Mouse (Mus musculus): Measurements from ENCODE around the gene Ndufa13. TPM values are rescaled to one million over a fixed set of nuclear protein-coding genes. Genes with fewer than 3 reads are reported as not detected.
"Not testable (repeated sequence)": the region's sequence is repeated elsewhere in the genome, so short reads cannot be mapped to it uniquely, and the experiment has no call there.

Ndufa13 gene
- 233 and 243 TPM in 2 replicates for polyA plus RNA-seq (2015; fragmentation: Nextera tagmentation; extraction: Ambion mirVana)

DNA sequence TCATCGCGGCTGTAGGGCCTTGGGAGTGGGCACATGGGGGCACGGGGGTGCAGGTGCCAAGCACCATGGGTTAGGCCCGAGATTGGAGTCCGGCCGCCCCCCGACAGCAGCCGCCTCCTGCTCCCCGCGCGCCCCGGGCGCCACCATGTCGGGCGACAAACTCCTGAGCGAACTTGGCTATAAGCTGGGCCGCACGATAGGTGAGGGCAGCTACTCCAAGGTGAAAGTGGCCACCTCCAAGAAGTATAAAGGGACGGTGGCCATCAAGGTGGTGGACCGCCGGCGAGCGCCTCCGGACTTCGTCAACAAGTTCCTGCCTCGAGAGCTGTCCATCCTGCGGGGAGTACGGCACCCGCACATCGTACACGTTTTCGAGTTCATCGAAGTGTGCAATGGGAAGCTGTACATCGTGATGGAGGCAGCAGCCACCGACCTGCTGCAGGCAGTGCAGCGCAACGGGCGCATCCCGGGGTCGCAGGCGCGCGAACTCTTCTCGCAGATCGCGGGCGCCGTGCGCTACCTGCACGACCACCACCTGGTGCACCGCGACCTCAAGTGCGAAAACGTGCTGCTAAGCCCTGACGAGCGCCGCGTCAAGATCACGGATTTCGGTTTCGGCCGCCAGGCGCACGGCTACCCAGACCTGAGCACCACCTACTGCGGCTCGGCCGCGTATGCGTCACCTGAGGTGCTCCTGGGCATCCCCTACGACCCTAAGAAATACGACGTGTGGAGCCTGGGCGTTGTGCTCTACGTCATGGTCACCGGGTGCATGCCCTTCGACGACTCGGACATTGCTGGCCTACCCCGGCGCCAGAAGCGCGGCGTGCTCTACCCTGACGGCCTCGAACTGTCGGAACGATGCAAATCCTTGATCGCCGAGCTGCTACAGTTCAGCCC is at the start of gene Ndufa13, which contains the start of the genes Tssk6 and Yjefn3:
Gene Ndufa13, minus strand, starts transcription at position 396 of the 900 bp plus-strand sequence.
Gene Tssk6, plus strand, starts transcription at position 22 of the 900 bp plus-strand sequence.
Gene Yjefn3, minus strand, starts transcription at position 550 of the 900 bp plus-strand sequence.
- 3% methylated on average over 89 of the region's 89 CpGs for WGBS
- Histone ChIP-seq H3K4me3 (ENCODE audit: low read length) (peak within 1 kb of the TSS; percentile 80), H3K9me3 (ENCODE audit: control insufficient read depth, low read length) (no peaks in the 10 kb centered on the region), H3K9ac (ENCODE audit: low read depth, low read length) (peak within 1 kb of the TSS; percentile 87), H3K36me3 (ENCODE audit: control insufficient read depth, insufficient read depth, low read length) (no peaks in the 10 kb centered on the region), H3K27me3 (replicated peaks; ENCODE audit: control insufficient read depth, insufficient read depth, low read length) (no peaks in the 10 kb centered on the region), H3K4me1 (ENCODE audit: control insufficient read depth, insufficient read depth, low read length) (peaks cover 39% of the 10 kb centered on the region), H3K27ac (ENCODE audit: low read length) (peak within 1 kb of the TSS; percentile 95), H3K4me2 (ENCODE audit: low read depth, low read length) (peak within 1 kb of the TSS; percentile 98)
- peak; percentile 52 for ATAC-seq

DNA sequence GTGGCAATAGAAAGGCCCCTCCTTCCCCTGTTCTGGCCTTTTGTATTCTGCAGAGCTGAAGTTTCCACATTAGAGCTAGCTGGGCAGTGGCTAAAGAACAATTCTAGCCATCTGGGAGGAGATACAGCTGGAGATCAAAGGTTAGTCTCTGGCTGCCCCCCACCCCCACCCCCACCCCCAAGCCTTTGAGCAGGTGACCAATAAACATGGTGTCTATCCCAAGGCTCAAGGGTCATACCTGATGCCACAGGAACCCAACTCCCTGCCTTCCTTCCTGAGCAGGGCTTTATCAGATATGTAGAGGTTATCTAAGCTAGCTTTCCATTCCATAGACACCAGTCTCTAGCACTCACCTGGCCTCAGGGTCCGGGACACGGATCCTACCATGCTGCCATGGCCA is 47.9 kb upstream of the Ndufa13 start:
- Histone ChIP-seq H3K36me3 (ENCODE audit: control insufficient read depth, insufficient read depth, low read length) (no peaks in the 10 kb centered on the region), H3K4me2 (ENCODE audit: low read depth, low read length) (no peak overlapping the region), H3K27ac (ENCODE audit: low read length) (peak overlapping the region; percentile 54), H3K9me3 (ENCODE audit: control insufficient read depth, low read length) (no peaks in the 10 kb centered on the region), H3K4me1 (ENCODE audit: control insufficient read depth, insufficient read depth, low read length) (peaks cover 4% of the 10 kb centered on the region; the same call in 1 of the 2 replicates), H3K4me3 (ENCODE audit: low read length) (no peak overlapping the region), H3K9ac (ENCODE audit: low read depth, low read length) (no peak overlapping the region), H3K27me3 (replicated peaks; ENCODE audit: control insufficient read depth, insufficient read depth, low read length) (no peaks in the 10 kb centered on the region)
- 83% methylated on average over 2 of the region's 2 CpGs for WGBS
- ATAC-seq: peak; percentile 81

DNA sequence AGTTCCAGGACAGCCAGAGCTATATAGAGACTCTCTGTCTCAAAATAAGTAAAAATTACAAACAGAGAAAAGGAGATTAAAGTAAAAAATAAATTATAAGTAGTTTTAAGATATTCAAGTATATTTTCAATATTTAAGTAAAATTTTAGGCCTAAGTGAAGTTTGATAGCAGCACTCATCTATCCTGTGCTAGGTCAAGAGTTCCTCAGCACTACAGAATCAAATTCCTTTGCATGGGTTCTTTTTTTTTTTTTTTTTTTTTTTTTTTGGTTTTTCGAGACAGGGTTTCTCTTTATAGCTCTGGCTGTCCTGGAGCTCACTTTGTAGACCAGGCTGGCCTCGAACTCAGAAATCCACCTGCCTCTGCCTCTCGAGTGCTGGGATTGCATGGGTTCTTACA is 40.1 kb upstream of the Ndufa13 start:
- H3K9ac ChIP-seq (ENCODE audit: low read depth, low read length); H3K27me3 ChIP-seq (replicated peaks; ENCODE audit: control insufficient read depth, insufficient read depth, low read length); ATAC-seq; H3K9me3 ChIP-seq (ENCODE audit: control insufficient read depth, low read length); H3K27ac ChIP-seq (ENCODE audit: low read length); H3K4me3 ChIP-seq (ENCODE audit: low read length); H3K4me2 ChIP-seq (ENCODE audit: low read depth, low read length); H3K36me3 ChIP-seq (ENCODE audit: control insufficient read depth, insufficient read depth, low read length): not testable (repeated sequence)
- 88% methylated on average over 2 of the region's 3 CpGs for WGBS
- H3K4me1 ChIP-seq (ENCODE audit: control insufficient read depth, insufficient read depth, low read length): peaks cover 26% of the 10 kb centered on the region

DNA sequence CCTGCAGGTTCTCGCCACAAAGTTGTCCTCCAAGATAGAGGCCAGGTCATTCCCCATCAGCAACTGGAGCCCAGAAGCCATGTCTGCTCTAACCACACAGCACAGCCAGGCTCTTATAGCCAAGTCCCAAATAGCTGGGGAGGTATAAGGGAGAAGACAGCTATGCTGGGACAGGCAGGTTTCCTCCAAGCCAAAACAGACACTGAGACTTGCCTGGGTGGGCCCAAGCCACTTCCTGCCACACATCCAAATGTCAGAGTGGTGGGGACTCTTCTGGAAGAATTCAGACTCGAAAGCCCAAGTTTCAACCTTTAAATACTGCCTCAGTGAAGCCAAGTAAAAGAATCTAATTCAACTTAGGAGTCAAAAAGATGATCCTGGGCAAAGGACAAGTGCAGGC is 38.0 kb upstream of the Ndufa13 start:
- 93% methylated on average over 2 of the region's 2 CpGs for WGBS
- no peak overlapping the region for H3K27ac ChIP-seq (ENCODE audit: low read length)
- no peak for ATAC-seq
- H3K4me2 ChIP-seq (ENCODE audit: low read depth, low read length): no peak overlapping the region
- peaks cover 45% of the 10 kb centered on the region for H3K4me1 ChIP-seq (ENCODE audit: control insufficient read depth, insufficient read depth, low read length)
- no peaks in the 10 kb centered on the region for H3K9me3 ChIP-seq (ENCODE audit: control insufficient read depth, low read length)
- peaks cover 4% of the 10 kb centered on the region; the same call in 1 of the 2 replicates for H3K36me3 ChIP-seq (ENCODE audit: control insufficient read depth, insufficient read depth, low read length)
- no peak overlapping the region for H3K9ac ChIP-seq (ENCODE audit: low read depth, low read length)
- H3K4me3 ChIP-seq (ENCODE audit: low read length): no peak overlapping the region
- H3K27me3 ChIP-seq (replicated peaks; ENCODE audit: control insufficient read depth, insufficient read depth, low read length): no peaks in the 10 kb centered on the region

DNA sequence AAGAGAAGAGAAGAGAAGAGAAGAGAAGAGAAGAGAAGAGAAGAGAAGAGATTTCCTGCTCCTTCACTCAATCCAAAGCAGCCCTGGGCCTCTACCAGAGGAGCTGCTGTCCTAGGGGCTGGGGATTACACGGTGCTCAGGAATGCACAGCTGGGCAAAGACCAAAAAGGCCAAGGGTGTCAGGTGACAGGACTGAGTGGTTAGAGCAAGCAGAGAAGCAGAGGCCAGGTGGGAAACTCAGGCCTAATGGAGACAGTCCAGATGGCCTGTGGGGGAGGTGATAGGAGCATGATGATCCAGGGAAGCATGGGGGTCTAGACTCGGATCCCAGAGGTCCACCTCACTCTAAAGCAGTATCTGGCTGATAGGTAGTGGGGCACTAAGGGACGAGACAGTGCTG is 37.3 kb upstream of the Ndufa13 start:
- peaks cover 45% of the 10 kb centered on the region for H3K4me1 ChIP-seq (ENCODE audit: control insufficient read depth, insufficient read depth, low read length)
- H3K36me3 ChIP-seq (ENCODE audit: control insufficient read depth, insufficient read depth, low read length): peaks cover 4% of the 10 kb centered on the region; the same call in 1 of the 2 replicates
- ATAC-seq: peak; percentile 63
- 27% methylated on average over 3 of the region's 3 CpGs for WGBS
- H3K27me3 ChIP-seq (replicated peaks; ENCODE audit: control insufficient read depth, insufficient read depth, low read length): no peaks in the 10 kb centered on the region
- no peak overlapping the region for H3K4me2 ChIP-seq (ENCODE audit: low read depth, low read length)
- no peak overlapping the region for H3K9ac ChIP-seq (ENCODE audit: low read depth, low read length)
- peak overlapping the region; percentile 31; the same call in 1 of the 2 replicates for H3K27ac ChIP-seq (ENCODE audit: low read length)
- H3K4me3 ChIP-seq (ENCODE audit: low read length): no peak overlapping the region
- H3K9me3 ChIP-seq (ENCODE audit: control insufficient read depth, low read length): no peaks in the 10 kb centered on the region

DNA sequence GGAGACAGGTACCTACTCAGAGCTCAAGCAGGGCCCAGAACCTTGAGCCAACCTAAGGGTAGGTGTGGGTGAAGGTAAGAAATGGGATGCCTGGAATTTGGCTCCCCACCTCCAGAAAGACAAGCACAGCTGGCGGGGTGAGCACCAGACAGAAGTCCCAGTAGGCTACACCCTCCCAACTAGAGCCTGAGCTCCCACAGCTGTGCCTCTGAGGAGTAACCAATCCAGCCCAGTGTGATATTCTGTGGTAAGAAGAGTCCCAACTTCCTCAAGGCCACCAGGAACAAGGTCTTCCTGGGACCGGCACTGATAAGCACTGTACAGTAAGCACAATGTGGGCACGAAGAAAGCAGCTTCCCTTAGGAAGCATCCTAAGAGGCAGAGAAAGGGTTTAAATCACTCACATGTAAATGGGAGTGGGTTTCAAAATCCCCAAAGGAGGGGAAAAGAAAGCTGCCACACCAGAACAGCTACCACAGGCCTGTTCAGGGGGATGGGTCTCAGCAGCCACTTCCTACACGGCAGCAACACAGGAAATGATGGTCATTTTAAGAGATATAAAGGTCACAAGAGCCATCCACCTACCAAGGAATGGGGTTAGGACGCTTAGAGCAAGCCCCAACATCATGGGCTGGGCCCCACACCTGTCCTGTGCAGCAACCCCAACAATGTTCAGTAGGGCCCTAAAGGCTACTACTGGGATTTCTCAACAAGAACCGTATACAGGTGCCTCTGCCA is 36.1 kb upstream of the Ndufa13 start:
- Histone ChIP-seq H3K4me1 (ENCODE audit: control insufficient read depth, insufficient read depth, low read length) (peaks cover 45% of the 10 kb centered on the region), H3K4me2 (ENCODE audit: low read depth, low read length) (no peak overlapping the region), H3K27me3 (replicated peaks; ENCODE audit: control insufficient read depth, insufficient read depth, low read length) (no peaks in the 10 kb centered on the region), H3K27ac (ENCODE audit: low read length) (no peak overlapping the region), H3K4me3 (ENCODE audit: low read length) (no peak overlapping the region), H3K9ac (ENCODE audit: low read depth, low read length) (no peak overlapping the region), H3K9me3 (ENCODE audit: control insufficient read depth, low read length) (no peaks in the 10 kb centered on the region), H3K36me3 (ENCODE audit: control insufficient read depth, insufficient read depth, low read length) (peaks cover 8% of the 10 kb centered on the region; the same call in 1 of the 2 replicates)
- ATAC-seq: no peak
- WGBS: 74% methylated on average over 6 of the region's 6 CpGs

DNA sequence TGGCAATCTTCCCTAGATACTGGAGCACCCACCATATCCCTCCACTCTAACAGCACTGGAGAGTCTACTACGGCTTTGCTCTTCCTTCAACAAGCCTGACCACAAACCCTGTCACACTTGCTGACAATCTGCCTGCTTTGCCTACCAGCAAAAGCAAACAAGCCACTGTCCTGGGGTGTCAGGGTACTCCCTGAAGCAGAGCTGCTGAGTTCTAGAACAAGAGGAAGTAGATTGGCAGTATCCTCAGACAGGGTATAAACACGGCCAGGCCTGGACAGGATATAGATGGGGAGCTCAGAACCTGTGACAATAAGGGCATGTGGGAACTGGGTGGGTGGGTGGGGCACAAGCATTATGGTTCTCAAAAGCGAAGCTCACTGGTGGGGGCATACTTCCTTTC is 35.1 kb upstream of the Ndufa13 start:
- Histone ChIP-seq H3K36me3 (ENCODE audit: control insufficient read depth, insufficient read depth, low read length) (peaks cover 8% of the 10 kb centered on the region; the same call in 1 of the 2 replicates), H3K4me2 (ENCODE audit: low read depth, low read length) (no peak overlapping the region), H3K4me1 (ENCODE audit: control insufficient read depth, insufficient read depth, low read length) (peaks cover 45% of the 10 kb centered on the region), H3K27me3 (replicated peaks; ENCODE audit: control insufficient read depth, insufficient read depth, low read length) (no peaks in the 10 kb centered on the region), H3K9me3 (ENCODE audit: control insufficient read depth, low read length) (no peaks in the 10 kb centered on the region), H3K9ac (ENCODE audit: low read depth, low read length) (no peak overlapping the region), H3K27ac (ENCODE audit: low read length) (no peak overlapping the region), H3K4me3 (ENCODE audit: low read length) (no peak overlapping the region)
- no peak for ATAC-seq
- 76% methylated on average over 3 of the region's 3 CpGs for WGBS

DNA sequence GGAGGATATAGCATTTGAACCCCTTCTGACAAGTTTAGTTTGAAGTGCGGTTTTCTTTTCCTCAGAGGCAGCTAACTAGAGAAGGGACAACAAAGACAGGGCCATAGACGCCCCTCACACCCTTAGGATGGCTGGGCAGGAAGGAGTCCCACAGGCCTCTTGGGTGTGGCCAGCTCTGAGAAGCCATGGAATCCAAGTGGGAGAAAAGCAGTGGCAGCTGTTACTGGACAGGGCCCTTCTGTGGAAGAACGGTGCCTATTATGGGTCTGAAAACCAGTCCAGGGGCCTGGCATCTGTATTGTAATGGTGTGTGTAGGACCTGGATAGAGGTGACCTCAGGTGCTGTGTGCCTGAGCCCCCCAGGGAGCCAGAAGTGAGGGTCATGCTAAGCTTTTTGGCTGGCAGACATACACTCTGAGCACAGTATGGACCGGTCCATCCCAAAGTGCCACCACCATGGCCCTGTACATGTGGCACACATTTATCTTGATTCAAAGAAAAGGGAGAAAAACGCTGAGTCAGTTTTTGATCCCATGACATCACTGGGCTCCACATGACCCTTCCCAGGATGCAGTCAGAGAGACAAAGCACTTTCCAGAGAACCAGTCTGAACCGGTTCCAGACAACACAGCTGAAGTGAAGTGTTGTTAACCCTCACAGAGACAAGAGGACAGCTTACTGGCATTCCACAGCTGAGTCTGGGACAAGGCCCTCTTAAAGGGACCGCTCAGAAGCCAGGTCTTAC is 33.9 kb upstream of the Ndufa13 start:
- H3K9me3 ChIP-seq (ENCODE audit: control insufficient read depth, low read length): no peaks in the 10 kb centered on the region
- ATAC-seq: peak; percentile 72
- H3K27me3 ChIP-seq (replicated peaks; ENCODE audit: control insufficient read depth, insufficient read depth, low read length): no peaks in the 10 kb centered on the region
- H3K9ac ChIP-seq (ENCODE audit: low read depth, low read length): peak overlapping the region; percentile 43; the same call in 1 of the 2 replicates
- 48% methylated on average over 7 of the region's 7 CpGs for WGBS
- no peak overlapping the region for H3K4me3 ChIP-seq (ENCODE audit: low read length)
- H3K36me3 ChIP-seq (ENCODE audit: control insufficient read depth, insufficient read depth, low read length): peaks cover 8% of the 10 kb centered on the region; the same call in 1 of the 2 replicates
- H3K4me2 ChIP-seq (ENCODE audit: low read depth, low read length): no peak overlapping the region
- H3K27ac ChIP-seq (ENCODE audit: low read length): peak overlapping the region; percentile 59
- H3K4me1 ChIP-seq (ENCODE audit: control insufficient read depth, insufficient read depth, low read length): peaks cover 45% of the 10 kb centered on the region

Measured in intestine, embryonic 16.5 days (tissue).